Mouse (Mus musculus): ENCODE measurements around the gene Cd6. TPM values are rescaled to one million over a fixed set of nuclear protein-coding genes. Genes with fewer than 3 reads are reported as not detected.

Gene Cd6
- polyA plus RNA-seq, 1 experiment from 2014 or later, result not detected

GRCm38 (mm10) chr19:10824061-10824460, 5.8 kb downstream of the Cd6 start:
- Histone ChIP-seq H3K4me2 (ENCODE audit: low read depth) (no peak overlapping the region), H3K9me3 (ENCODE audit: control insufficient read depth, low read length) (no peaks in the 10 kb centered on the region), H3K27me3 (ENCODE audit: control insufficient read depth, insufficient read depth, low read length) (no peaks in the 10 kb centered on the region), H3K27ac (ENCODE audit: low read depth, low read length) (no peak overlapping the region), H3K4me3 (ENCODE audit: low read depth, low read length) (no peak overlapping the region), H3K36me3 (ENCODE audit: control insufficient read depth, insufficient read depth, low read length) (no peaks in the 10 kb centered on the region), H3K4me1 (ENCODE audit: control insufficient read depth, insufficient read depth, low read length) (no peaks in the 10 kb centered on the region), H3K9ac (ENCODE audit: low read length) (no peak overlapping the region)
- DNase-seq (ENCODE audit: low spot score), result no peak
- no peak for ATAC-seq (ENCODE audit: insufficient read depth, low FRiP score, low TSS enrichment)
- WGBS, result 93% methylated on average over 7 of the region's 7 CpGs

GRCm38 (mm10) chr19:10822534-10822933, 7.3 kb downstream of the Cd6 start:
- H3K4me1 ChIP-seq (ENCODE audit: control insufficient read depth, insufficient read depth, low read length), result no peaks in the 10 kb centered on the region

GRCm38 (mm10) chr19:10821319-10821718, 8.5 kb downstream of the Cd6 start:
- no peak for ATAC-seq (ENCODE audit: insufficient read depth, low FRiP score, low TSS enrichment)
- no peak overlapping the region for H3K27ac ChIP-seq (ENCODE audit: low read depth, low read length)
- no peaks in the 10 kb centered on the region for H3K4me1 ChIP-seq (ENCODE audit: control insufficient read depth, insufficient read depth, low read length)
- H3K36me3 ChIP-seq (ENCODE audit: control insufficient read depth, insufficient read depth, low read length), result no peaks in the 10 kb centered on the region
- H3K27me3 ChIP-seq (ENCODE audit: control insufficient read depth, insufficient read depth, low read length), result no peaks in the 10 kb centered on the region
- H3K9ac ChIP-seq (ENCODE audit: low read length), result no peak overlapping the region
- no peak overlapping the region for H3K4me3 ChIP-seq (ENCODE audit: low read depth, low read length)
- H3K4me2 ChIP-seq (ENCODE audit: low read depth), result no peak overlapping the region
- H3K9me3 ChIP-seq (ENCODE audit: control insufficient read depth, low read length), result no peaks in the 10 kb centered on the region
- no peak for DNase-seq (ENCODE audit: low spot score)
- WGBS, result 61% methylated on average over 7 of the region's 7 CpGs

More at GRCm38 (mm10) chr19:10822534-10822933, 7.3 kb downstream of the Cd6 start:
- DNase-seq (ENCODE audit: low spot score) (no peak), ATAC-seq (ENCODE audit: insufficient read depth, low FRiP score, low TSS enrichment) (no peak)
- H3K9me3 ChIP-seq (ENCODE audit: control insufficient read depth, low read length), result no peaks in the 10 kb centered on the region
- H3K27me3 ChIP-seq (ENCODE audit: control insufficient read depth, insufficient read depth, low read length), result no peaks in the 10 kb centered on the region
- H3K4me2 ChIP-seq (ENCODE audit: low read depth), result no peak overlapping the region
- H3K9ac ChIP-seq (ENCODE audit: low read length), result no peak overlapping the region
- H3K4me3 ChIP-seq (ENCODE audit: low read depth, low read length), result no peak overlapping the region
- no peaks in the 10 kb centered on the region for H3K36me3 ChIP-seq (ENCODE audit: control insufficient read depth, insufficient read depth, low read length)
- H3K27ac ChIP-seq (ENCODE audit: low read depth, low read length), result no peak overlapping the region
- WGBS, result 93% methylated on average over 4 of the region's 4 CpGs

- Histone ChIP-seq H3K27me3 (ENCODE audit: control insufficient read depth, insufficient read depth, low read length) (no peaks in the 10 kb centered on the region), H3K9ac (ENCODE audit: low read length) (no peak overlapping the region), H3K9me3 (ENCODE audit: control insufficient read depth, low read length) (no peaks in the 10 kb centered on the region), H3K4me2 (ENCODE audit: low read depth) (no peak overlapping the region), H3K36me3 (ENCODE audit: control insufficient read depth, insufficient read depth, low read length) (no peaks in the 10 kb centered on the region), H3K4me1 (ENCODE audit: control insufficient read depth, insufficient read depth, low read length) (no peaks in the 10 kb centered on the region), H3K27ac (ENCODE audit: low read depth, low read length) (no peak overlapping the region), H3K4me3 (ENCODE audit: low read depth, low read length) (no peak overlapping the region)
- no peak for DNase-seq (ENCODE audit: low spot score)
- 45% methylated on average over 17 of the region's 17 CpGs for WGBS
- ATAC-seq (ENCODE audit: insufficient read depth, low FRiP score, low TSS enrichment), result no peak
These were observed 11.5 kb downstream of the Cd6 start for GRCm38 (mm10) chr19:10818217-10818946.

- 84% methylated on average over 2 of the region's 2 CpGs for WGBS
- no peak for DNase-seq (ENCODE audit: low spot score)
These were observed 13.4 kb downstream of the Cd6 start for GRCm38 (mm10) chr19:10816462-10816861.

GRCm38 (mm10) chr19:10815871-10816270, 14.0 kb downstream of the Cd6 start:
- Histone ChIP-seq H3K4me3 (ENCODE audit: low read depth, low read length) (no peak overlapping the region), H3K4me2 (ENCODE audit: low read depth) (no peak overlapping the region), H3K27ac (ENCODE audit: low read depth, low read length) (no peak overlapping the region), H3K4me1 (ENCODE audit: control insufficient read depth, insufficient read depth, low read length) (no peaks in the 10 kb centered on the region), H3K27me3 (ENCODE audit: control insufficient read depth, insufficient read depth, low read length) (no peaks in the 10 kb centered on the region), H3K9me3 (ENCODE audit: control insufficient read depth, low read length) (no peaks in the 10 kb centered on the region), H3K36me3 (ENCODE audit: control insufficient read depth, insufficient read depth, low read length) (no peaks in the 10 kb centered on the region), H3K9ac (ENCODE audit: low read length) (no peak overlapping the region)
- no peak for ATAC-seq (ENCODE audit: insufficient read depth, low FRiP score, low TSS enrichment)
- 85% methylated on average over 6 of the region's 6 CpGs for WGBS
- no peak for DNase-seq (ENCODE audit: low spot score)

More at GRCm38 (mm10) chr19:10816462-10816861, 13.4 kb downstream of the Cd6 start:
- H3K27ac ChIP-seq (ENCODE audit: low read depth, low read length), result no peak overlapping the region
- no peaks in the 10 kb centered on the region for H3K4me1 ChIP-seq (ENCODE audit: control insufficient read depth, insufficient read depth, low read length)
- H3K4me2 ChIP-seq (ENCODE audit: low read depth), result no peak overlapping the region
- H3K9me3 ChIP-seq (ENCODE audit: control insufficient read depth, low read length), result no peaks in the 10 kb centered on the region
- H3K9ac ChIP-seq (ENCODE audit: low read length), result no peak overlapping the region
- H3K4me3 ChIP-seq (ENCODE audit: low read depth, low read length), result no peak overlapping the region
- ATAC-seq (ENCODE audit: insufficient read depth, low FRiP score, low TSS enrichment), result no peak
- no peaks in the 10 kb centered on the region for H3K27me3 ChIP-seq (ENCODE audit: control insufficient read depth, insufficient read depth, low read length)
- no peaks in the 10 kb centered on the region for H3K36me3 ChIP-seq (ENCODE audit: control insufficient read depth, insufficient read depth, low read length)

GRCm38 (mm10) chr19:10813905-10814304, 16.0 kb downstream of the Cd6 start:
- no peak overlapping the region for H3K4me3 ChIP-seq (ENCODE audit: low read depth, low read length)
- H3K9me3 ChIP-seq (ENCODE audit: control insufficient read depth, low read length), result no peaks in the 10 kb centered on the region
- no peak overlapping the region for H3K4me2 ChIP-seq (ENCODE audit: low read depth)
- ATAC-seq (ENCODE audit: insufficient read depth, low FRiP score, low TSS enrichment), result no peak
- H3K27ac ChIP-seq (ENCODE audit: low read depth, low read length), result no peak overlapping the region
- WGBS, result 75% methylated on average over 7 of the region's 7 CpGs
- no peak overlapping the region for H3K9ac ChIP-seq (ENCODE audit: low read length)
- no peak for DNase-seq (ENCODE audit: low spot score)
- H3K36me3 ChIP-seq (ENCODE audit: control insufficient read depth, insufficient read depth, low read length), result no peaks in the 10 kb centered on the region
- no peaks in the 10 kb centered on the region for H3K4me1 ChIP-seq (ENCODE audit: control insufficient read depth, insufficient read depth, low read length)
- H3K27me3 ChIP-seq (ENCODE audit: control insufficient read depth, insufficient read depth, low read length), result no peaks in the 10 kb centered on the region

- 93% methylated on average over 5 of the region's 5 CpGs for WGBS
- Histone ChIP-seq H3K9ac (ENCODE audit: low read length) (no peak overlapping the region), H3K4me1 (ENCODE audit: control insufficient read depth, insufficient read depth, low read length) (no peaks in the 10 kb centered on the region), H3K27ac (ENCODE audit: low read depth, low read length) (no peak overlapping the region), H3K36me3 (ENCODE audit: control insufficient read depth, insufficient read depth, low read length) (no peaks in the 10 kb centered on the region), H3K4me3 (ENCODE audit: low read depth, low read length) (no peak overlapping the region), H3K4me2 (ENCODE audit: low read depth) (no peak overlapping the region), H3K9me3 (ENCODE audit: control insufficient read depth, low read length) (no peaks in the 10 kb centered on the region), H3K27me3 (ENCODE audit: control insufficient read depth, insufficient read depth, low read length) (no peaks in the 10 kb centered on the region)
- ATAC-seq (ENCODE audit: insufficient read depth, low FRiP score, low TSS enrichment) (no peak), DNase-seq (ENCODE audit: low spot score) (no peak)
These were observed 16.8 kb downstream of the Cd6 start for GRCm38 (mm10) chr19:10813039-10813438.

GRCm38 (mm10) chr19:10811471-10811870, 18.4 kb downstream of the Cd6 start:
- Histone ChIP-seq H3K27me3 (ENCODE audit: control insufficient read depth, insufficient read depth, low read length) (no peaks in the 10 kb centered on the region), H3K9me3 (ENCODE audit: control insufficient read depth, low read length) (no peaks in the 10 kb centered on the region), H3K4me3 (ENCODE audit: low read depth, low read length) (no peak overlapping the region), H3K4me1 (ENCODE audit: control insufficient read depth, insufficient read depth, low read length) (no peaks in the 10 kb centered on the region), H3K4me2 (ENCODE audit: low read depth) (no peak overlapping the region), H3K27ac (ENCODE audit: low read depth, low read length) (no peak overlapping the region), H3K9ac (ENCODE audit: low read length) (no peak overlapping the region), H3K36me3 (ENCODE audit: control insufficient read depth, insufficient read depth, low read length) (no peaks in the 10 kb centered on the region)
- DNase-seq (ENCODE audit: low spot score) (no peak), ATAC-seq (ENCODE audit: insufficient read depth, low FRiP score, low TSS enrichment) (no peak)
- WGBS, result 85% methylated on average over 6 of the region's 6 CpGs

All from neural tube, embryonic 11.5 days (tissue).